In genomic region chr12:104215249-104215648, GRCm38 (mm10) we compare ENCODE assay signal across 17 mouse cellular contexts. TPM values are rescaled to one million over a fixed set of nuclear protein-coding genes. Genes with fewer than 3 reads are reported as not detected.
"Had no signal": no experiment of that assay in that cellular context is flagged by ENCODE, and none has a peak within 500 bp of the region (broad histone marks: within the 10 kb centered on the region; RNA-seq: fewer than 3 reads in every experiment).

No protein-coding gene starts in this region.

- ATAC-seq: midbrain, embryonic 13.5 days; midbrain, embryonic 15.5 days had no signal

- DNase-seq: lung, adult 18-20 months; lung, embryonic 14.5 days; lung, postnatal 10 days; lung, postnatal 36 days; retina, postnatal 1 day; right cerebral cortex, adult 18-20 months; right cerebral cortex, postnatal 25 days; right cerebral cortex, postnatal 4 days; thymus, adult 18-20 months; thymus, postnatal 14 days; thymus, postnatal 4 days had no signal

RNA-seq across cellular contexts. Expression of gene Serpina3f, which starts 0.9 kb away (rescaled TPM):
- polyA plus RNA-seq: neural tube, embryonic 12.5 days; neural tube, embryonic 14.5 days had no signal

RNA-seq across cellular contexts. Expression of gene Serpina3i, which starts 47.7 kb away (rescaled TPM):
- polyA plus RNA-seq: lung, embryonic 14.5 days; macrophage; midbrain, embryonic 13.5 days; midbrain, postnatal 0 days had no signal
